Mouse (Mus musculus): ENCODE data around the gene 6330409D20Rik.

GRCm38 (mm10) chr2:32779714-32780113, 38.9 kb upstream of the 6330409D20Rik start:
- TF ChIP-seq CTCF (IDR thresholded peaks at IDR 0.05; ENCODE audit: borderline replicate concordance, control insufficient read depth, extremely low read depth, insufficient read depth, low read length, poor library complexity) (no peak), POLR2A (IDR thresholded peaks at IDR 0.05; ENCODE audit: control insufficient read depth, extremely low read depth, insufficient read depth, low read length, poor library complexity) (no peak)
